Mouse (Mus musculus): ENCODE measurements around the gene Epas1. TPM values are rescaled to one million over a fixed set of nuclear protein-coding genes. Genes with fewer than 3 reads are reported as not detected.

Epas1 gene
- under 1 TPM in 1 of 2 experiments, not detected in 1; 0.42 TPM for polyA plus RNA-seq (2012; fragmentation: generic; extraction: Trizol)

GRCm38 (mm10) chr17:86753130-86753821 lies at the start of gene Epas1:
TSS of gene Epas1 (plus strand) at chr17:86753700.

Other genes with a start within 250 kb of the Epas1 start
- under 1 TPM in 1 of 2 experiments, not detected in 1; 0.12 TPM for gene Gm10309, start 248.5 kb upstream of the Epas1 start, polyA plus RNA-seq (2012; fragmentation: generic; extraction: Trizol)
- gene Tmem247, start 163.6 kb downstream of the Epas1 start, polyA plus RNA-seq (2012; fragmentation: generic; extraction: Trizol): not detected
- gene Atp6v1e2, start 194.2 kb downstream of the Epas1 start, polyA plus RNA-seq (2012; fragmentation: generic; extraction: Trizol): not detected
- gene Rhoq, start 209.4 kb downstream of the Epas1 start, polyA plus RNA-seq (2012; fragmentation: generic; extraction: Trizol): 10 to 100 TPM in 1 of 2 experiments, 1 to 10 TPM in 1; 1.2 to 13.9 TPM

Data from C3H10T1/2 (cell line).